Mouse (Mus musculus) embryonic facial prominence, embryonic 15.5 days (tissue): ENCODE measurements around the gene Vamp3. TPM values are rescaled to one million over a fixed set of nuclear protein-coding genes. Genes with fewer than 3 reads are reported as not detected.

Experiments used
- ATAC-seq: fragments of 200-750 bp; cut with Nextera tagmentation; 2 replicates; pipeline ENCODE4 v1.8.0; 2017; ENCODE audit warnings: low read depth, moderate TSS enrichment; ENCODE audit not compliant: insufficient number of reproducible peaks, low FRiP score, low TSS enrichment
- H3K27ac ChIP-seq: fragments of 300-500 bp; sonication (generic); replicated peaks from 2 replicates; pipeline ENCODE4 v1.5.1; 2015; ENCODE audit warnings: mild to moderate bottlenecking, inconsistent platforms
- H3K27me3 ChIP-seq: fragments of 300-500 bp; sonication (generic); 2 replicates; pipeline ENCODE4 v1.6.1; 2015; ENCODE audit warnings: inconsistent platforms
- H3K36me3 ChIP-seq: fragments of 300-500 bp; sonication (generic); 2 replicates; pipeline ENCODE4 v1.6.1; 2015; ENCODE audit warnings: mild to moderate bottlenecking, inconsistent platforms
- H3K4me1 ChIP-seq: fragments of 300-500 bp; sonication (generic); 2 replicates; pipeline ENCODE4 v1.6.1; 2015; ENCODE audit warnings: inconsistent platforms
- H3K4me2 ChIP-seq: fragments of 300-500 bp; sonication (generic); replicated peaks from 2 replicates; pipeline ENCODE4 v1.6.1; 2015; ENCODE audit warnings: mild to moderate bottlenecking, inconsistent platforms
- H3K4me3 ChIP-seq: fragments of 300-500 bp; sonication (generic); replicated peaks from 2 replicates; pipeline ENCODE4 v1.5.1; 2015; ENCODE audit warnings: mild to moderate bottlenecking, inconsistent platforms
- H3K9ac ChIP-seq: fragments of 300-500 bp; sonication (generic); 2 replicates; pipeline ENCODE4 v1.6.1; 2015; ENCODE audit warnings: inconsistent platforms
- H3K9me3 ChIP-seq: fragments of 300-500 bp; sonication (generic); replicated peaks from 2 replicates; pipeline ENCODE4 v1.6.1; 2016; ENCODE audit warnings: inconsistent platforms
- WGBS: fragments of 180-500 bp; shearing (Covaris S2); methylation state at CpG from one replicate; pipeline ENCODE4 v1.1.7; 2015; 5-methylcytosine and 5-hydroxymethylcytosine counted together
- polyA plus RNA-seq: library from polyadenylated mRNA; unstranded; fragments of >200 nt; fragmentation: Nextera tagmentation; extraction: Ambion mirVana; gene quantifications from 2 replicates; pipeline ENCODE4 v1.2.1, GENCODE M21; 2015

Gene Vamp3
- polyA plus RNA-seq, 1 experiment from 2014 or later, result 123 TPM

- no peak for ATAC-seq
- H3K36me3 ChIP-seq, result peaks cover 6% of the 10 kb centered on the region; the same call in 1 of the 2 replicates
- H3K27ac ChIP-seq, result no peak overlapping the region
- H3K27me3 ChIP-seq, result no peaks in the 10 kb centered on the region
- H3K4me2 ChIP-seq, result no peak overlapping the region
- no peak overlapping the region for H3K9ac ChIP-seq
- no peaks in the 10 kb centered on the region for H3K4me1 ChIP-seq
- 78% methylated on average over 5 of the region's 5 CpGs for WGBS
- H3K9me3 ChIP-seq, result no peaks in the 10 kb centered on the region
- H3K4me3 ChIP-seq, result no peak overlapping the region
These were observed 25.3 kb upstream of the Vamp3 start for GRCm38 (mm10) chr4:151083027-151083426.

GRCm38 (mm10) chr4:151081977-151082376, 24.2 kb upstream of the Vamp3 start:
- no peak overlapping the region for H3K27ac ChIP-seq
- peaks cover 17% of the 10 kb centered on the region for H3K36me3 ChIP-seq
- H3K4me3 ChIP-seq, result no peak overlapping the region
- no peaks in the 10 kb centered on the region for H3K4me1 ChIP-seq
- no peaks in the 10 kb centered on the region for H3K27me3 ChIP-seq
- whole genome bisulfite sequencing, result 90% methylated on average over 13 of the region's 13 CpGs
- no peak overlapping the region for H3K9ac ChIP-seq
- no peak overlapping the region for H3K4me2 ChIP-seq
- no peaks in the 10 kb centered on the region for H3K9me3 ChIP-seq
- ATAC-seq, result no peak

- peaks cover 22% of the 10 kb centered on the region for H3K36me3 ChIP-seq
- 69% methylated on average over 2 of the region's 2 CpGs for WGBS
- no peak for ATAC-seq
These were observed 23.6 kb upstream of the Vamp3 start for GRCm38 (mm10) chr4:151081355-151081754.

GRCm38 (mm10) chr4:151074817-151075216, 17.1 kb upstream of the Vamp3 start:
- Histone ChIP-seq H3K36me3 (peaks cover 22% of the 10 kb centered on the region), H3K9ac (no peak overlapping the region)
- WGBS, result 93% methylated on average over 15 of the region's 15 CpGs

More at GRCm38 (mm10) chr4:151081355-151081754, 23.6 kb upstream of the Vamp3 start:
- Histone ChIP-seq H3K4me3 (no peak overlapping the region), H3K27me3 (no peaks in the 10 kb centered on the region), H3K4me2 (no peak overlapping the region), H3K9me3 (no peaks in the 10 kb centered on the region), H3K27ac (no peak overlapping the region), H3K9ac (no peak overlapping the region), H3K4me1 (no peaks in the 10 kb centered on the region)

GRCm38 (mm10) chr4:151073108-151073744, 15.5 kb upstream of the Vamp3 start:
- H3K36me3 ChIP-seq, result peaks cover 22% of the 10 kb centered on the region
- no peak overlapping the region for H3K4me3 ChIP-seq
- H3K4me2 ChIP-seq, result no peak overlapping the region
- H3K27ac ChIP-seq, result no peak overlapping the region
- WGBS, result 46% methylated on average over 13 of the region's 13 CpGs
- H3K4me1 ChIP-seq, result no peaks in the 10 kb centered on the region
- no peak; the same call in 1 of the 2 replicates for ATAC-seq
- no peak overlapping the region for H3K9ac ChIP-seq
- no peaks in the 10 kb centered on the region for H3K27me3 ChIP-seq
- no peaks in the 10 kb centered on the region for H3K9me3 ChIP-seq

More at GRCm38 (mm10) chr4:151074817-151075216, 17.1 kb upstream of the Vamp3 start:
- H3K27me3 ChIP-seq, result no peaks in the 10 kb centered on the region
- H3K27ac ChIP-seq, result no peak overlapping the region
- H3K4me1 ChIP-seq, result no peaks in the 10 kb centered on the region
- ATAC-seq, result no peak
- no peak overlapping the region for H3K4me2 ChIP-seq
- H3K9me3 ChIP-seq, result no peaks in the 10 kb centered on the region
- no peak overlapping the region for H3K4me3 ChIP-seq

- ATAC-seq, result no peak
- Histone ChIP-seq H3K27me3 (no peaks in the 10 kb centered on the region), H3K9ac (no peak overlapping the region), H3K4me1 (no peaks in the 10 kb centered on the region), H3K36me3 (0 out of 2 replicates have a peak, but pooled peaks cover 5% of the 10 kb centered on the region), H3K4me3 (no peak overlapping the region), H3K9me3 (no peaks in the 10 kb centered on the region), H3K4me2 (no peak overlapping the region), H3K27ac (no peak overlapping the region)
- WGBS, result 81% methylated on average over 7 of the region's 7 CpGs
These were observed 13.2 kb upstream of the Vamp3 start for GRCm38 (mm10) chr4:151070962-151071361.

GRCm38 (mm10) chr4:151068751-151069150, 11.0 kb upstream of the Vamp3 start:
- Histone ChIP-seq H3K4me3 (no peak overlapping the region), H3K4me2 (no peak overlapping the region), H3K27me3 (no peaks in the 10 kb centered on the region), H3K9me3 (no peaks in the 10 kb centered on the region), H3K36me3 (no peaks in the 10 kb centered on the region), H3K4me1 (no peaks in the 10 kb centered on the region), H3K27ac (no peak overlapping the region), H3K9ac (no peak overlapping the region)
- 76% methylated on average over 4 of the region's 4 CpGs for WGBS
- no peak for ATAC-seq

GRCm38 (mm10) chr4:151059566-151059965, 1.8 kb upstream of the Vamp3 start:
- H3K27ac ChIP-seq, result no peak overlapping the region
- peaks cover 8% of the 10 kb centered on the region; the same call in 1 of the 2 replicates for H3K36me3 ChIP-seq
- no peaks in the 10 kb centered on the region for H3K9me3 ChIP-seq
- no peak for ATAC-seq
- H3K4me2 ChIP-seq, result no peak overlapping the region
- no peak overlapping the region for H3K9ac ChIP-seq
- H3K4me1 ChIP-seq, result peaks cover 18% of the 10 kb centered on the region
- H3K27me3 ChIP-seq, result no peaks in the 10 kb centered on the region
- H3K4me3 ChIP-seq, result no peak overlapping the region
- WGBS, result 97% methylated on average over 4 of the region's 4 CpGs

GRCm38 (mm10) chr4:151058634-151059033, 871 bp upstream of the Vamp3 start:
- ATAC-seq, result no peak
- Histone ChIP-seq H3K9me3 (no peaks in the 10 kb centered on the region), H3K4me2 (peak overlapping the region; percentile 67), H3K4me1 (peaks cover 18% of the 10 kb centered on the region), H3K27ac (peak overlapping the region; percentile 94), H3K27me3 (no peaks in the 10 kb centered on the region), H3K9ac (peak overlapping the region; percentile 45), H3K36me3 (peaks cover 16% of the 10 kb centered on the region), H3K4me3 (peak overlapping the region; percentile 96)
- WGBS, result 76% methylated on average over 4 of the region's 4 CpGs

- Histone ChIP-seq H3K27ac (no peak overlapping the region), H3K9ac (no peak overlapping the region), H3K4me1 (peaks cover 5% of the 10 kb centered on the region; the same call in 1 of the 2 replicates), H3K4me2 (no peak overlapping the region), H3K36me3 (peaks cover 68% of the 10 kb centered on the region), H3K27me3 (no peaks in the 10 kb centered on the region), H3K4me3 (no peak overlapping the region), H3K9me3 (no peaks in the 10 kb centered on the region)
- 79% methylated on average over 1 of the region's 1 CpGs for WGBS
- no peak for ATAC-seq
These were observed 6.6 kb downstream of the Vamp3 start for GRCm38 (mm10) chr4:151051162-151051561.

- WGBS, result 88% methylated on average over 3 of the region's 3 CpGs
These were observed 11.2 kb downstream of the Vamp3 start for GRCm38 (mm10) chr4:151046524-151046923.

More at GRCm38 (mm10) chr4:151046524-151046923, 11.2 kb downstream of the Vamp3 start:
- H3K9ac ChIP-seq, result no peak overlapping the region
- H3K9me3 ChIP-seq, result no peaks in the 10 kb centered on the region
- no peak for ATAC-seq
- H3K27ac ChIP-seq, result no peak overlapping the region
- H3K4me2 ChIP-seq, result no peak overlapping the region
- H3K36me3 ChIP-seq, result peaks cover 42% of the 10 kb centered on the region
- no peak overlapping the region for H3K4me3 ChIP-seq
- H3K4me1 ChIP-seq, result peaks cover 15% of the 10 kb centered on the region
- H3K27me3 ChIP-seq, result no peaks in the 10 kb centered on the region
